Mouse (Mus musculus): ENCODE measurements at regions not wholly inside any gene's neighbourhood (a gene's known extent, or its start where the extent isn't known, plus 50 kb on each side); places are given as distances from the start of the nearest gene placed in this dataset.

- no peak for ATAC-seq (ENCODE audit: low read depth)
- WGBS (ENCODE audit: insufficient replicate concordance) = 73% methylated on average over 1 of the region's 1 CpGs
These were observed 81.0 kb upstream of the Fam49a start for GRCm38 (mm10) chr12:12180986-12181385.

GRCm38 (mm10) chr12:12181686-12182085, 80.3 kb upstream of the Fam49a start:
- Histone ChIP-seq H3K4me2 (no peak overlapping the region), H3K4me1 (replicated peaks) (peaks cover 4% of the 10 kb centered on the region; the same call in 1 of the 2 replicates), H3K9me3 (replicated peaks) (no peaks in the 10 kb centered on the region), H3K27me3 (no peaks in the 10 kb centered on the region), H3K4me3 (replicated peaks) (no peak overlapping the region), H3K9ac (no peak overlapping the region), H3K36me3 (no peaks in the 10 kb centered on the region), H3K27ac (no peak overlapping the region)
- ATAC-seq (ENCODE audit: low read depth) = no peak
- WGBS (ENCODE audit: insufficient replicate concordance) = 64% methylated on average over 4 of the region's 4 CpGs
- DNase-seq = no peak

More at GRCm38 (mm10) chr12:12180986-12181385, 81.0 kb upstream of the Fam49a start:
- H3K36me3 ChIP-seq = no peaks in the 10 kb centered on the region
- H3K27ac ChIP-seq = no peak overlapping the region
- H3K9ac ChIP-seq = no peak overlapping the region
- H3K4me1 ChIP-seq (replicated peaks) = peaks cover 8% of the 10 kb centered on the region; the same call in 1 of the 2 replicates
- no peak for DNase-seq
- no peaks in the 10 kb centered on the region for H3K9me3 ChIP-seq (replicated peaks)
- no peaks in the 10 kb centered on the region for H3K27me3 ChIP-seq
- H3K4me2 ChIP-seq = no peak overlapping the region
- no peak overlapping the region for H3K4me3 ChIP-seq (replicated peaks)

- Histone ChIP-seq H3K4me3 (replicated peaks) (no peak overlapping the region), H3K36me3 (no peaks in the 10 kb centered on the region), H3K4me2 (no peak overlapping the region), H3K4me1 (replicated peaks) (no peaks in the 10 kb centered on the region), H3K9me3 (replicated peaks) (no peaks in the 10 kb centered on the region), H3K9ac (no peak overlapping the region), H3K27ac (no peak overlapping the region), H3K27me3 (no peaks in the 10 kb centered on the region)
- ATAC-seq (ENCODE audit: low read depth) (no peak), DNase-seq (no peak)
- WGBS (ENCODE audit: insufficient replicate concordance) = 66% methylated on average over 2 of the region's 2 CpGs
These were observed 75.6 kb upstream of the Fam49a start for GRCm38 (mm10) chr12:12186353-12186752.

- Histone ChIP-seq H3K4me2 (no peak overlapping the region), H3K9ac (no peak overlapping the region), H3K9me3 (replicated peaks) (no peaks in the 10 kb centered on the region), H3K36me3 (no peaks in the 10 kb centered on the region), H3K4me1 (replicated peaks) (no peaks in the 10 kb centered on the region), H3K27me3 (no peaks in the 10 kb centered on the region), H3K27ac (no peak overlapping the region), H3K4me3 (replicated peaks) (no peak overlapping the region)
- DNase-seq (no peak), ATAC-seq (ENCODE audit: low read depth) (no peak)
- 55% methylated on average over 1 of the region's 1 CpGs for WGBS (ENCODE audit: insufficient replicate concordance)
These were observed 66.9 kb upstream of the Fam49a start for GRCm38 (mm10) chr12:12195066-12195465.

GRCm38 (mm10) chr12:12196627-12197026, 65.3 kb upstream of the Fam49a start:
- 61% methylated on average over 3 of the region's 3 CpGs for WGBS (ENCODE audit: insufficient replicate concordance)
- DNase-seq = no peak
- Histone ChIP-seq H3K36me3 (no peaks in the 10 kb centered on the region), H3K27ac (no peak overlapping the region), H3K27me3 (no peaks in the 10 kb centered on the region), H3K4me1 (replicated peaks) (no peaks in the 10 kb centered on the region), H3K4me2 (no peak overlapping the region), H3K4me3 (replicated peaks) (no peak overlapping the region), H3K9ac (no peak overlapping the region), H3K9me3 (replicated peaks) (no peaks in the 10 kb centered on the region)
- ATAC-seq (ENCODE audit: low read depth) = no peak

GRCm38 (mm10) chr12:12208216-12208615, 53.7 kb upstream of the Fam49a start:
- H3K36me3 ChIP-seq = no peaks in the 10 kb centered on the region
- WGBS (ENCODE audit: insufficient replicate concordance) = 26% methylated on average over 1 of the region's 1 CpGs
- ATAC-seq (ENCODE audit: low read depth) = no peak

More at GRCm38 (mm10) chr12:12208216-12208615, 53.7 kb upstream of the Fam49a start:
- Histone ChIP-seq H3K9me3 (replicated peaks) (no peaks in the 10 kb centered on the region), H3K27ac (no peak overlapping the region), H3K27me3 (no peaks in the 10 kb centered on the region), H3K4me2 (no peak overlapping the region), H3K4me1 (replicated peaks) (no peaks in the 10 kb centered on the region), H3K9ac (no peak overlapping the region), H3K4me3 (replicated peaks) (no peak overlapping the region)
- no peak for DNase-seq

All from liver, embryonic 13.5 days (tissue).